Mouse (Mus musculus): ENCODE results near the gene Olfr10. TPM values are rescaled to one million over a fixed set of nuclear protein-coding genes. Genes with fewer than 3 reads are reported as not detected.
A peak's percentile ranks its signal among the peaks of the same experiment; 100 is the strongest.
"Not testable (repeated sequence)": the region's sequence is repeated elsewhere in the genome, so short reads cannot be mapped to it uniquely, and the experiment has no call there.

Gene Olfr10
- total RNA-seq (2021), result not detected
- long read RNA-seq, experiment 1, result 0 reads
- long read RNA-seq, experiment 2, result 0 reads

DNA sequence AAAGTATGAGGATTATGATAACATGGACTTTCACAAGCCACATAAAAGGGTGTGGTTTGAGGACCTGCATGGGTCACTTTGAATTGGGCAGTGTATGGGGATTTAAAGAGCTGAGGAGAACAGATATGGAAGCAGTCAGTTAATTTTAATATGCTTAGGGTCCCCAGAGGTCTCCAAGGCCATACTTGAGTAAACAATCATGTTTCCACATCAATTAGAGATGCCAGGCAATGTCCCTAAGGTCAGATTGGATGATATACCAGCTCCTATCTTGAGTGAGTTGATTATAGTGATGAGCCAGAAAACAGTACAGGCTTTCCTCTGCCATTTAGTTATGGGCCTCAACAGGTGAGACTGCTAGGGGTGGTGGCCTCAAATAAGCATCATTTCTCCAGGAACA, at the start of gene Olfr10:
Olfr10 (plus strand) TSS at position 301 of the 400 bp plus-strand sequence.
- no peak for DNase-seq
- intact Hi-C loops (cut with DNase I), result no loop called here

DNA sequence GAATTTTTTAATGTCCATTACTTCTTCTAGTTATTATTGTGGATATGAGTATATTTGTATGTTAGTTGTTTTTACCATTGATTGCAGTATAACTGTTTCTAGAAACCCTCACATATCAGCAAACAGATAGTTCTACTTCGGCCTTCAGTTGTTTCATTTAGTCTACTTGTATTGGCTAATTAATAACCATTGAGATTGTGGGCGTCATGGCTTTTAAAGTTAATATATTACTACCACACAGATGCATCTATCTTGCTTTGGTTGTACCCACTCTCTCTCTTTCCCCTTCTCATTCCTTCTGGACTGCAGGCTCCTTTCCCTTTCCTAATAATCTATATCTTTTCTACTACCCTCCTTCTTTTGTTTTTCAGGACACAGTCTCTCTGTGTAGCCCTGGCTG, 45.2 kb upstream of the Olfr10 start:
- no peak for DNase-seq
- intact Hi-C loops (cut with DNase I), result no loop called here

DNA sequence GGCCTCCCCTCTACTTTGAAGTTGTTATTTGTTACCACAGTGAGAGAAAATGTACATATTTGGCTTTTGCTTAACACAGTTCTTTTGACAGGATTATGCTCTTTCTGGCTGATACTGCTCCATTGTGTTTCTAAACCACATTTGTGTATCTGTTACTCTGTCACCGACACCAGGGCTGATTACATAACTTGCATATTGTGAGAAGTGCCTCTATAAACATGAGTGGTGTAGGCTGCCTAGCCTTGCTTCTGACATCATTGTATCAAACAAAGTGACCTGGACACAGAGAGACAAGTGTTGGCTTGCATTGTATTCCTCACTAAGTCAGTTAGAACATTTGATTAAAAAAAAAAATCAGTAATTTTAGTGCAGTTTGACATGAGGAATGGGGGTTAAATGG, 44.7 kb upstream of the Olfr10 start:
- intact Hi-C loops (cut with DNase I), result loop anchor here (10.0 kb wide), 1 partner anchor 465 kb away; no protein-coding TSS in a partner anchor

DNA sequence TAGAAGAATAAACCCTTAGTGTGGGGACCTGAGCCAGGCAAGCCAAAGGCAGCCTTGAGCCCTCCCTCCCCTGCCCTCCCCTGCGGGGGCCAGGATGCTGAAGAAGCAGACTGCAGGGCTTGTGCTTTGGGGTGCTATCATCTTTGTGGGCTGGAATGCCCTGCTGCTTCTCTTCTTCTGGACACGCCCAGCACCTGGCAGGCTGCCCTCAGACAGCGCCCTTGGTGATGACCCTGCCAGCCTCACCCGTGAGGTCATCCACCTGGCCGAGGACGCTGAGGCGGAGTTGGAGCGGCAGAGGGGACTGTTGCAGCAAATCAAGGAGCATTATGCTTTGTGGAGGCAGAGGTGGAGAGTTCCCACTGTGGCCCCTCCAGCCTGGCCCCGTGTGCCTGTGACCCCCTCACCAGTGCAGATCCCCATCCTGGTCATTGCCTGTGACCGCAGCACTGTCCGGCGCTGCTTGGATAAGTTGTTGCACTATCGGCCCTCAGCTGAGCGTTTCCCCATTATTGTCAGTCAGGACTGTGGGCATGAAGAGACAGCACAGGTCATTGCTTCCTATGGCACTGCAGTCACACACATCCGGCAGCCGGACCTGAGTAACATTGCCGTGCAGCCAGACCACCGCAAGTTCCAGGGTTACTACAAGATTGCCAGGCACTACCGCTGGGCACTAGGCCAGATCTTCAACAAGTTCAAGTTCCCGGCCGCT, 43.8 kb upstream of the Olfr10 start:
- intact Hi-C loops (cut with DNase I), result loop anchor here (10.0 kb wide), 1 partner anchor 466 kb away; no protein-coding TSS in a partner anchor
- peak; percentile 70 to 84 for DNase-seq

More for the DNA sequence above, 44.7 kb upstream of the Olfr10 start:
- DNase-seq, result no peak

DNA sequence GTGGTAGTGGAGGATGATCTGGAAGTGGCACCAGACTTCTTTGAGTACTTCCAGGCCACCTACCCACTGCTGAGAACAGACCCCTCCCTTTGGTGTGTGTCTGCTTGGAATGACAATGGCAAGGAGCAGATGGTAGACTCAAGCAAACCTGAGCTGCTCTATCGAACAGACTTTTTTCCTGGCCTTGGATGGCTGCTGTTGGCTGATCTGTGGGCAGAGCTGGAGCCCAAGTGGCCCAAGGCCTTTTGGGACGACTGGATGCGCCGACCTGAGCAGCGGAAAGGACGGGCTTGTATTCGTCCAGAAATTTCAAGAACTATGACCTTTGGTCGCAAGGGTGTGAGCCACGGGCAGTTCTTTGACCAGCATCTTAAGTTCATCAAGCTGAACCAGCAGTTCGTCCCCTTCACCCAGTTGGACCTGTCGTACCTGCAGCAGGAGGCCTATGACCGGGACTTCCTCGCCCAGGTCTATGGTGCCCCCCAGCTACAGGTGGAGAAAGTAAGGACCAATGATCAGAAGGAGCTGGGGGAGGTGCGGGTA, 43.2 kb upstream of the Olfr10 start:
- intact Hi-C loops (cut with DNase I), result loop anchor here (10.0 kb wide), 1 partner anchor 467 kb away; no protein-coding TSS in a partner anchor
- no peak for DNase-seq

DNA sequence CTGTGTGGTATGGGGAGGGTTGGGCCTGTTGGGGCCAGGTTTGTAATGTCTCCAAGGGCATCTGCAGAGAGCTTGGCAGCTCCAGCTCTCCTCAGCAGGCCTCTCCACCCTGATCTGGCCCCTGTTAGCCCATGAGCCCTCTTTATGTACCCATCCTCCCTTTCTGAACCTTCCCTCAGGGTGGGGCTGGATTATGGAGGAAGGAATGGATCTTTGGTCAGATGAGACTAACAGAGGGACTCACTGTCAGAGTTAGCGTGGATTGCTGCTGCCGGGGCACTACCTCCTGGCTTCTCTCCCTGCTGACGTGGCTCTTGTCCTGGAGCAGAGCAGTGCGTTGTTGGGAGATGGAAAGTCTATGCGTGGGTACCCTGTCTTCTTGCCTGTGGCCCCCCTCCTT, 42.3 kb upstream of the Olfr10 start:
- intact Hi-C loops (cut with DNase I), result loop anchor here (10.0 kb wide), 1 partner anchor 467 kb away; no protein-coding TSS in a partner anchor
- DNase-seq, result no peak

DNA sequence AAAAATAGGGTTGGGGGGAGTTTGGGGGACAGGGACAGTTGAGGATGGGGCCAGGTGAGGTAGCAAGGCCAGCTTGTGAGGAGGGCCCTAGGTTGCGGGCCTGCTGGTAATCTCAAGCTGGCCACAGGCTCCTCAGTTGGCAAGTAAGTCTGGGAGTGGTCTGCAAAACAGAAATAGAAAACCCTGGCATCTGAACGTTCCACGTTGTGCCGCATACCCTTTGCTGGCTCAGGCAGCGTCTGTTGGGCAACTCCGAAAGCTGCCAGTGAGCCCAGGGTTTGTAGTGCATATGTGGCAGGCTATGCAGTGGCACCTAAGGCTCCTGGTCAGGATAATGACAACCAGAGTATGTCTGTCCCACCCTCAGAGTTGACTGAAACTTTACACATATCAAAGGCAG, 41.4 kb upstream of the Olfr10 start:
- intact Hi-C loops (cut with DNase I), result loop anchor here (10.0 kb wide), 1 partner anchor 468 kb away; no protein-coding TSS in a partner anchor
- no peak for DNase-seq

DNA sequence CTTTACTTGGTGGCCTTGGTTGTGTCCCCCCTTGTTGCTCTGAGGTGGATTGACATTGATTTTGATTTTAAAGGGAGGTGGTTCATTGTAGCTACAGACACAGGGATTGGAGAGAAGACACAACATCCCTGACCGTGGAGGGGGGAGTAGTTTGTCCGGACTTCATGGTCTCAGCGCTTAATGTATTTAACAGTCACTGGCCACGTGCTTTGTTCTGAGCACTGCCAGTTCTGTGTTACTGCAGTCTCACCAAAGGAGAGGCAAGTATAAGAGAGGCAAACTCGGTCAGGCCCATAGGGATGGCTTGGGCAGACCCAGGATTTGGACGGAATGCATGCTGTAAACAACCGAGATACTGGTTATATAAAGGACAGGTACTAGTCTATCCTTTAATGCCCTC, 40.5 kb upstream of the Olfr10 start:
- no peak for DNase-seq
- intact Hi-C loops (cut with DNase I), result loop anchor here (10.0 kb wide), 1 partner anchor 469 kb away; no protein-coding TSS in a partner anchor

DNA sequence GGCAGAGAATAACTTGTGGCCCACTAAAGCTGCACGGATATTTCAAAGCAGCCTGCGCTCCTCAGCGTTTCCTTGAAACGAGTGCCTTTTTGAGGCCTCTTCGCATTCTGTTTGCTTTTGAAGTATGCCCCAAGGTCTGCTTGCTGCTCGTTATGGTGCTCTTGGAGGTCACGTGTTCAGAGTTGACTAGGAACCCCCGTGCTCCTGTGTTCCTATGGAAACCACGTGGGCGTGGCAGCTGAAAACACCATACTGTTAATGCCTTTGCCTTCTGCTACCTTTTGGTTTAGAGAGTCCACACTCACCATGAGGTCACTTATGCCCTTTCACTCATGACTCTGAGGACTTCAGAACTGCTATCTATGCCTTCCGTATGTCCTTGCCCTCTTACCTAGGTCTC, 39.9 kb upstream of the Olfr10 start:
- intact Hi-C loops (cut with DNase I), result loop anchor here (10.0 kb wide), 1 partner anchor 470 kb away; no protein-coding TSS in a partner anchor

DNA sequence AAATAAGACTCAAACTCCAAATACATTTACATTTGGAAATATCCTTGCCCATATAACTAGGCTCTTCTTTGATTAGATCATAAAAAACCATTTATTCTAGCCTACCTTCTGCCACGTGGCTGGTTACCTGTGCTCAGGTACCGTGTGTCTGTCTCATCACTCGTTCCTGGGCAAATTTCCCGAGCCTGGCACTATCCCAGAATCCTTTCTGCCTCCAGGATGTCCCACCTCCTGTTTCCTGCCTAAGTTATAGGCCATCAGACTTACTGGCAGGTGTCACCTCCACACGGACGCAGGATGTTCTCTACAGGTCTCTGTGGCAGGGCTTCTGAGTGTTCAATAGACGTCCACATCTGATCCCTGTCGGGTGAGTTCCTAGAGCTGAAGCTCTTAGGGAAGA, 39.4 kb upstream of the Olfr10 start:
- intact Hi-C loops (cut with DNase I), result loop anchor here (10.0 kb wide), 1 partner anchor 470 kb away; no protein-coding TSS in a partner anchor
- no peak for DNase-seq

More for the DNA sequence above, 39.9 kb upstream of the Olfr10 start:
- DNase-seq, result no peak

DNA sequence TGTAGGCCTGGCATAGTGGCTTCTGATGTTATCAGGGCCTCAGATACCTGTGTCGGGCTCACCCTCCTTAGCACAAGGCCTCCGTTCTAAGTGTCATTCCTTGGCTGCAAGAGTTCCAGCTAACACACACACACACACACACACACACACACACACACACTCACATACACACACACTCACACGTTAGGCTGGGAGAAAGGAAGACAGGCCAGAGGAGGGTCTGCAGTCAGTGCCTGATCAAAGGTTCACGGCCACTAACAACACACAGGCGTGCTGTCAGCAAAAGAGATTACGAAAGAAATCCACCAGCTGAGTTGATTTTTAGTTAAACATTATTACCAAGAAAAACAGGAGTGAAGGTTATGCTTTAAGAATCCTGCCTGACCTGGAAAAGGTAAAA, 37.9 kb upstream of the Olfr10 start:
- DNase-seq, result no peak
- intact Hi-C loops (cut with DNase I), result loop anchor here (10.0 kb wide), 1 partner anchor 472 kb away; no protein-coding TSS in a partner anchor

DNA sequence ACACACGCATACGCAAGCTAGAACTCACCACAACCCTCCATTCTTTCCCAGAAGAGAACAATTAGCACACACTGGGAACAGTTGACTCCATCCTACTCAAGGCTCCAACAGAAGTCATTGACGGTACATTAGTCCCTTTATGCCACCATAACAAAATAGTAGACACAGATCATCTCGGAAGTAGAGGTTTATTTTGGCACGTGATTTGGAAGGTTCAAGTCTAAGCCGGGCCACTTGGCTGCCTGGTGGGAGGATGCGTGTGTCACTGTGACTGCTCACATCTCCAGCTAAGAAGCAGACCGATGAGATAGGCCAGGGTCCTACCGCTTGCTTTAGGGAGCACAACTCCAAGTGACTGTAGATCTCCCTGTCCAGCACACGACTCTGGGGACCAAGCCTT, 37.2 kb upstream of the Olfr10 start:
- intact Hi-C loops (cut with DNase I), result loop anchor here (10.0 kb wide), 1 partner anchor 473 kb away; no protein-coding TSS in a partner anchor

DNA sequence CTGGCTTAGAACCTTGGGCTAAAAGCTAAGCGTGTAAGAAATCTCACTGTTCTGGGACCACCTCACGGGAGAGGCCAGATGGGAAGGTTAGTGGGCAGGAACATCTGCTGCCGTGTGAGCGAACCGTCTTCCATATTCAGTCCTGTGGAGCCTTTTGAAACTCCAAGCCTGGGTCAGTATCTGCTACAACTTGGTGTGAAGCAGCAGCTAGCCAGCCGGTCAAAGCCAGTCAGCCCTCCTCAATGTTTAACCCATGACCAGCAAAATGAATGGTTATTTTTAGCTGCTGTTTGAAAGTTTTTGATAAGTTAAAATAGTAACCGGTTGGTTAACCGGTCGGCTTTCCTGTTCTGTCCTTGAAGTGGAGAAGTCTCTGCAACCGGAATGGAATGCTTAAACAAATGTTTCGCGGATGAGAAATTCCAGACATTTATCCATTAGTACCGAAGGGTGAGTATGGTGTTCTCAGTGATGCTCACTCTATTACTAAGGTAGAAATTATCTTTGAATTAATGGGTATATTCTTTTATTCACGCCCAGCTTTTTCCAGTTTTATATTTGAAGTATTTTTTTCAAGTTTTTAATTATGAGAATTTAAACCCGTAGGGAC, 36.5 kb upstream of the Olfr10 start:
- intact Hi-C loops (cut with DNase I), result loop anchor here (1.0 to 10.0 kb wide), 2 partner anchors 78 to 473 kb away; no protein-coding TSS in a partner anchor

More for the DNA sequence above, 37.2 kb upstream of the Olfr10 start:
- DNase-seq, result no peak

DNA sequence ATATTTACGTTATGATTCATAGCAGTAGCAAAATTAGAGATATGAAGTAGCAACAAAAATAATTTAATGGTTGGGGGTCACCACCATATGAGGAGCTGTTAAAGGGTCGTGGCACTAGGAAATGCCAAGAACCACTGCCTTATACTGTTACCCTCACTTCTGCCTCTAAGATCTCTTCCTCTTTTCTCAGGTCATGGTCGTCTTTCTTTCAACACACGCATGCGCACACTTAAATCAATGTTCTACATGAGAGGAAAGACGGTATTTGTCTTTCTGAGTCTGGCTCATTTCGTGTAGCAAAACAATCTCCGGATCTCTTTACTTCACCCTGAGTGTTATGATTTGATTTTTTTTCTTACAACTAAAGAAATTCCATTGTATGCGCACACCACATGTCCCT, 34.8 kb upstream of the Olfr10 start:
- DNase-seq, result no peak
- intact Hi-C loops (cut with DNase I), result loop anchor here (2.0 to 10.0 kb wide), 3 partner anchors 163 to 475 kb away; partner anchors contain the start of gene Irgm1

More for the DNA sequence above, 36.5 kb upstream of the Olfr10 start:
- no peak for DNase-seq

DNA sequence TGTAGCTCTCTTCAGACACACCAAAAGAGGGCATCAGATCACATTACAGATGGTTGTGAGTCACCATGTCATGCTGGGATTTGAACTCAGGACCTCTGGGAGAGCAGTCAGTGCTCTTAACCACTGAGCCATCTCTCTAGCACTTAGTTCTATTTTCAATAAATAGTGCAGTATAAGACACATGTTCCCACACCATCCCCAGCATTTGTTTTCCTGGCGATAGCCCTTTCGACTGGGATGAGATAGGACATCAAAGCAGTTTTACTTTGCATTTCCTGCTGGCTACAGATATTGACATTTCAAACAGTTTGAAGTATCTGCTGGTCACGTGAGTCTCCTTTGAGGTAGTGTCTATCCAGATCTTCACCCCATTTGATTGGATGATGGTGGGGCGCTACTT, 34.2 kb upstream of the Olfr10 start:
- no peak for DNase-seq
- intact Hi-C loops (cut with DNase I), result loop anchor here (2.0 to 5.0 kb wide), 2 partner anchors 164 to 398 kb away; partner anchors contain the start of gene Irgm1

DNA sequence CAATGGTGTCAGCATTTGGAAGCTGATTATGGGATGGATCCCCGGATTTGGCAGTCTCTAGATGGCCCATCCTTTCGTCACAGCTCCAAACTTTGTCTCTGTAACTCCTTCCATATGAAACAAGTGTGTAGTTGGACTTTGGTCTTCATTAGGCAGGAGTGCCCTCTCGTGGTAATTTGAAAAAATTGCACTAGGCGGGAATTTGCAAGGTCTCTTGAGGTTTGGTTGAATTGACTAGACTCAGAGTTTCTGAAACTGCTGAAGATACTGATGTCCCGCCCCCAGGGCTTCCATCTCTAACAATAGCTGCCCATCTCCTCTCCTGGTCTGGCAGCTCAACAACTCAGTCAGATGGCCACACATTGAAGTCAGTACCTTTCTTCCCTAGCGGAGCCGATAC, 33.2 kb upstream of the Olfr10 start:
- intact Hi-C loops (cut with DNase I), result loop anchor here (1.0 to 5.0 kb wide), 4 partner anchors 78 to 399 kb away; partner anchors contain the start of gene Irgm1

DNA sequence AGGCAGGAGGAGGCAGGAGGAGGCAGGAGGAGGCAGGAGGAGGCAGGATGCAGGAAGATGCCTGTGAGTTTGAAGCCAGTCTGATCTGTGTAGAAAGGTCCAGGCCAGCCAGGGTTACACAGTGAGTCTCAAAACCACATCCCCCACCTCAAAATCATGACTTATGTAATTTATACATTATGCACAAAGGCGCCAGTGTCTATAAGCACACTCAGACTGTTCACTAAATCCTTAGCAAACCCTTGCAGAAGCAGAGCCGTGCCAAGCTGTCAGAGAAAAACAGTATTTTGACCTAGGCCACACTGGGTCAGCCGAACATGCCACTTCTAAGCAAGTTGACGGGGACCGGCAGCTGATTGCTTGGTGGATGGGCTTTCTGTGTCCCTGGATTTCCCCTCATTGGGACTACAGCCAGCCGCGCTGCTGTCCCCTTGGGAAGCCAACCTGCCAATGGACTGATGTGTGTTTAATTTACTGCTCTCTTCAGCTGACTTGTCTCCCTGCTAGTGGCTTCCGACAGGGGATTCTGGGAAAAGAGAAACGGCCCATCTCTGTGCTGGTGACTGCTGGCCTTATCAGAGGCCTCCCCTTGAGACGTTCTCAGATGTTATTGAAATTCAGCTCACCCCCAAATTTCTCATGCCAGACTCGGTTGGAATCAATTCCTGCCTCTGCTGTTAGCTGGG, 30.6 kb upstream of the Olfr10 start:
- intact Hi-C loops (cut with DNase I), result loop anchor here (5.0 kb wide), 1 partner anchor 402 kb away; the partner anchor contains the start of gene Irgm1
- DNase-seq, result no peak

More for the DNA sequence above, 33.2 kb upstream of the Olfr10 start:
- peak in 1 of 2 experiments; percentile 61 for DNase-seq

DNA sequence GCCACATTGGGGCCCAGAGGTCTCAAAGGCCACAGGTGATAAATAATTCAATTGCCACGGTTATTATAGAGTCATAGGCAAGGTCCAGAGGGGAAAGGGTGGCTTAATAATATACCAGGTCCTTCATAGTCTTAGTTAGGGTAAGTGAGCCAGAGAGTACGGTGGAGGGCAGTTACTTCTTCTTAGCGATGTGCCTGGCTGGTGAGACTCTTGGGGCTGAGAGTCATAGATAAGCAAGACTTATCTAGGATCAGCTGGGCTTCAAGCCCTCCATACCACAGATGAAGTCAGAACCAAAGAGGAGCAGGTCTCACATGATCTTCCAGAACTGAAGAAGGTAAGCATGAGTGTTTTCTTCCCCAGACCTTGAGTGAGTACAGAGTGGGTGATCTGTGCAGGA, 26.3 kb upstream of the Olfr10 start, which contains the start of gene Olfr1393:
Olfr1393 (plus strand) TSS at position 83 of the 400 bp plus-strand sequence.
- intact Hi-C loops (cut with DNase I), result no loop called here
- DNase-seq, result no peak

DNA sequence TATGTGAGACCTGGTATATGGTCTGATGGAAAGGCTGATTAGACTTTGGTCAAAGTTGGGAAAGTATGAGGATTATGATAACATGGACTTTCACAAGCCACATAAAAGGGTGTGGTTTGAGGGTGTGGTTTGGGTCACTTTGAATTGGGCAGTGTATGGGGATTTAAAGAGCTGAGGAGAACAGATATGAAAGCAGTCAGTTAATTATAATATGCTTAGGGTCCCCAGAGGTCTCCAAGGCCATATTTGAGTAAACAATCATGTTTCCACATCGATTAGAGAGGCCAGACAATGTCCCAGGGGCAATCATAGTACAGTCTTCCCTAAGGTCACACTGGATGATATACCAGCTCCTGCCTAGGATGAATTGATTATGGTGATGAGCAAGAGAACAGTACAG, 19.6 kb upstream of the Olfr10 start, which contains the start of gene Olfr1392:
Olfr1392 (plus strand) TSS at position 301 of the 400 bp plus-strand sequence.
- intact Hi-C loops (cut with DNase I); DNase-seq: not testable (repeated sequence)

DNA sequence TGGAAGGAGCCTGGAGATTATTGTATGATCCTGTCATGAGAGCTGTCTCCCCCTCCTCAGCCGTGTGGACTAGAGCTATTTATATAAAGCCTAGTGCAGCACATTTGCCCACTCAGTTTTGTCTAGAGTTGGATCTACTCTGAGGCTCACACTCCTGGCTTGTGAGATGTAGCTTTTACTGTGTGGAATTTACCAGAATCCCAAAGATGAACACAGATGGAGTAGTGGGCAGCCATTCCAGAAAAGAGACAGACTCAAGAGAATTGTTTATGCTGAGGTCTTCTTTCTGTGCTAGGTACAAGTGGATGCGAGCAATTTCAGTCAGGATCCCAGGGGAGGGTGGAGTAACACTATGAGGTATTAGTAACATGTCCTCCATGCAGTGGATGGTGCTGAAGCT, 17.3 kb upstream of the Olfr10 start:
- DNase-seq, result no peak
- intact Hi-C loops (cut with DNase I), result no loop called here
